Mouse (Mus musculus): ENCODE results near the gene Lrrc20. TPM values are rescaled to one million over a fixed set of nuclear protein-coding genes. Genes with fewer than 3 reads are reported as not detected.

The Lrrc20 gene
- polyA plus RNA-seq, 1 experiment: 10.3 TPM

GRCm38 (mm10) chr10:61625381-61626257 is 150.0 kb downstream of the Lrrc20 start:
- TF ChIP-seq GATA1 (IDR thresholded peaks at IDR 0.05; ENCODE audit: low read length): no peak

- no peak for TF ChIP-seq GATA1 (IDR thresholded peaks at IDR 0.05; ENCODE audit: low read length)
These were observed 150.9 kb downstream of the Lrrc20 start for GRCm38 (mm10) chr10:61626551-61626950.

GRCm38 (mm10) chr10:61627195-61627937 is 151.8 kb downstream of the Lrrc20 start:
- TF ChIP-seq GATA1 (IDR thresholded peaks at IDR 0.05; ENCODE audit: low read length): no peak

GRCm38 (mm10) chr10:61627938-61628250 is 152.3 kb downstream of the Lrrc20 start:
- TF ChIP-seq GATA1 (IDR thresholded peaks at IDR 0.05; ENCODE audit: low read length): no peak

Other genes starting within 250 kb of the Lrrc20 start
- not detected in 2 replicates for gene Adamts14, start 202.4 kb upstream of the Lrrc20 start, polyA plus RNA-seq (2012)
- not detected in 2 replicates for gene Prf1, start 178.0 kb upstream of the Lrrc20 start, polyA plus RNA-seq (2012)
- gene Pald1, start 92.3 kb upstream of the Lrrc20 start, polyA plus RNA-seq (2012): not detected in 2 replicates
- not detected in 2 replicates for gene Nodal, start 57.8 kb upstream of the Lrrc20 start, polyA plus RNA-seq (2012)
- gene Eif4ebp2, start 23.1 kb upstream of the Lrrc20 start, polyA plus RNA-seq (2012): 92.1 and 97.1 TPM in 2 replicates
- gene Npffr1, start 119.7 kb downstream of the Lrrc20 start, polyA plus RNA-seq (2012): not detected in 2 replicates
- gene Ppa1, start 172.8 kb downstream of the Lrrc20 start, polyA plus RNA-seq (2012): 26.1 and 37.7 TPM in 2 replicates
- gene Sar1a, start 204.5 kb downstream of the Lrrc20 start, polyA plus RNA-seq (2012): 25.2 and 41.5 TPM in 2 replicates
- gene Tysnd1, start 219.7 kb downstream of the Lrrc20 start, polyA plus RNA-seq (2012): 112 and 127 TPM in 2 replicates
- 1.5 and 1.6 TPM in 2 replicates for gene Aifm2, start 239.5 kb downstream of the Lrrc20 start, polyA plus RNA-seq (2012)

All from G1E-ER4 (cell line).